Mouse (Mus musculus) regulatory T cell (primary cell): ENCODE data around the gene Slc16a4.

Experiments
- in situ Hi-C: fragments of 300-600 bp; cut with MboI, MseI; formaldehyde crosslinking; loops from one replicate; pipeline ENCODE4 v1.15.1; 2025; ENCODE audit warnings: high pct_unique_total_duplicates

Gene Slc16a4

DNA sequence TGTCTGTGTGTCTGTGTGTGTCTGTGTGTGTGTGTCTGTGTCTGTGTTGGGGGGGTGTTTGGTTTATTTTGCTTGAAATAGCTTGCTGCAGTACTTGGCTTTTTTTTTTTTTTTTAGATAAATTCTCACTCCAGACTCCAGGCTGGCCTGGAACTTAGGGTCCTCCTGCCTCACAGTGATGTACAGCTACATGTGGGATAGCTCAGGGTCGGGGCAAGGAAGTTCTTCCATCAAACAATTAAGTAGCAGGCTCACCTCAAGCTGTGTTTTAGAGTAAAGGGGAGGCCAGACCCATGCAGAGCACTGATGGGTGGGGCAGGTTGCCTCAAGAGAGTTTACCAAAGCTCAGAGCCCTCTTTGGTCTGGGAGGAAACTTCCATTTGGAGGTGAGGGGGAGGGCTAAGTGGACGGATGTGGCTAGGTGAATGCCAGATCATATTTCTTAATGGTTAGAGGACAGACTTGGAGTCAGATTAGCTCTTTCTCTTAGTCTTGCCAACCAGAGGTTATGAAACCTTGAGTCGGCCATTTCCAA, 66.7 kb downstream of the Slc16a4 start:
- in situ Hi-C loops: no loop called here

GRCm38 (mm10) chr3:107360341-107360740, 69.3 kb downstream of the Slc16a4 start:
- in situ Hi-C loops: loop anchor here (5.0 kb wide), 1 partner anchor 102 kb away; no protein-coding TSS in a partner anchor
